Mouse (Mus musculus) frontal cortex, adult 2 months (tissue): ENCODE data around the gene Tmtc2. TPM values are rescaled to one million over a fixed set of nuclear protein-coding genes. Genes with fewer than 3 reads are reported as not detected.
A peak's percentile ranks its signal among the peaks of the same experiment; 100 is the strongest.

Experiments
- DNase-seq, 2 experiments: peaks; one replicate each; pipeline ENCODE4 v3.0.0; 2022; ENCODE audit warnings: low spot score in 1 of 2; ENCODE audit errors: extremely low spot score in 1 of 2
- polyA plus RNA-seq: library from polyadenylated mRNA; depleted of rRNA; stranded (reverse); fragments of >200 nt; gene quantifications from 2 replicates; pipeline ENCODE4 v1.2.3, GENCODE M21; 2012

The Tmtc2 gene
- polyA plus RNA-seq, 1 experiment, result 9.3 TPM

DNA sequence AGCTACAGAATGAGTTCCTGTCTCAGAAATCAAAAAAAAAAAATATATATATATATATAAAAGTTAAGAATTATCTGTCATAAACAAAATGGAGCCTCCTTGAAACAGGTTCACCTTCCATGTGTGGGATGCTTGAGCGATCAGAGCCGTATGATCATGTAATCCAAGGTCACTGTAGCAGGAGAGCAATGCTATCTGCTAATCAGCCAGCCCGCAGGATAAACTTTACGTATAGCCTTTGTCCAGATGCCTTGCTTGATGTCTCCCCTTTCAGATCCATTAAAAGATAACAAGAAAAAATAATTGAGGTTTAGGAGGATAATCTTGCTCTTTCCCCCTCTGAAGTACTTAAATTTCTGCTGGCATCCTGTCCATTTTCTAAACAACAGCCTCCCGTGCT is 374.7 kb downstream of the Tmtc2 start:
- no peak for DNase-seq

DNA sequence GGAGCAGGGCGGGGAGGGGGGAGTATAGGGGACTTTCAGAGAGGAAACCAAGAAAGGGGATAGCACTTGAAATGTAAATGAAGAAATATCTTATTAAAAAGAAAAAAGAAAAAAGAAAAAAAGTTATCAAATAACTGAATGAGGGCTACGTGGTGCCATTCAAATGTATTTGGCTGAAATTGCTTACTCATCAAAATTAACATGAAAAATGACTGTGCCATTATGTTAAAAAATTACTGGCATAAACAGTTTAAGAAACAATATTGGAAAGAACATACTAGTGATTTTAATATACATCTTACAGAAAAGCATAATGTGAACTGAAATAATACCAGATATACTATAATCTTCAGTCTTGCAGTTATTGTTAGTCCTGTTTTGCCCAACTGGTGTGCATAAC is 378.9 kb downstream of the Tmtc2 start:
- DNase-seq, result no peak

DNA sequence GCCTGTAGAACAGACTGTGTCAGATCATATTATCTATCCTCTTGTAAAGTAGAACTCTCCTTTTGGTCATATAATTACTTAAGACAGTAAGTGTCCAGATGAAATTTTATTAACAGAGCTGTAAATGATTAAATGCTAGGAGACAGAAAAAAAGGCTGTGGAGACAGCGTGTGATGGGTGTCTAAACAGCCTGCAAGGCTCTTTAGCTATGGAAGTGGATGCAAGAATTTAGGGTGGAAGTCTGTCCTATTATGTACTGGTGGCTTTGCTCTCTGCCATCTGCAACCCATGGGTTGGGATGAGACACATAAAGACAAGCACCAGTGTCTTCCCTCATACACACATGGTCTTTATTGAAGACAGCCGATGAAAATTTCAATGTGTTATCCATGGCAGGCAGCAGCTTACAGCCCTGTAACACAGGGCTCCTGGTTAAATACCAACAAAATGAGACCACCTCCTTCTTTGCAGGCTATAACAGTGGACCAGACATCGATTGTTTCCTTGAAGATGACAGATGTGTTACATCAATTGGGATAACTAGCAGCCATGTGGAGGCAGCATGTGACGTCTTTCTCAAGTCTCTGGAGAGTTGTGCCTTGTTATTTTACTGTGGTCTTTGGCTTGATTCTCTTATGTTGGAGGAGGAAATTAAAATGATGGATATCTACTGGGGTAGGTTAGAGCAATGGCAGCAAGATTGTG is 380.3 kb downstream of the Tmtc2 start:
- DNase-seq, result no peak

DNA sequence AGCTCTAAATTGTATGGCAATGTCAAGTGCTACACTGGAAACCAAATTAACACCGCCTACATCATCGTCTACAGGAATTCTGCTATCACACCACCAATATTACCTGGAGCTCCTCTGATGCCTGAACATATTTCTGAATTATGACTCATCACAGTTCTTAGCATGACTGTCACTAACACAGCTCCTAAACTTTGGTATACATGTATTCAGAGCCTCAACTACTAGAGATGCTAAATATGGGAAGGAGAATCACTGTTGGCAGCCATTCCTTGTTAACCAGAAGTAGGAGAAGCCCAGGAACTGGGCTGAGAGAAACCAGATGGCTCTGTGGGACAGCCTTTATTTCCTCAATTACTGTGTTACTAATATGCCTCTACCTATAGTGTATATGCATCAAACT is 382.2 kb downstream of the Tmtc2 start:
- peak; percentile 49 to 62 for DNase-seq

DNA sequence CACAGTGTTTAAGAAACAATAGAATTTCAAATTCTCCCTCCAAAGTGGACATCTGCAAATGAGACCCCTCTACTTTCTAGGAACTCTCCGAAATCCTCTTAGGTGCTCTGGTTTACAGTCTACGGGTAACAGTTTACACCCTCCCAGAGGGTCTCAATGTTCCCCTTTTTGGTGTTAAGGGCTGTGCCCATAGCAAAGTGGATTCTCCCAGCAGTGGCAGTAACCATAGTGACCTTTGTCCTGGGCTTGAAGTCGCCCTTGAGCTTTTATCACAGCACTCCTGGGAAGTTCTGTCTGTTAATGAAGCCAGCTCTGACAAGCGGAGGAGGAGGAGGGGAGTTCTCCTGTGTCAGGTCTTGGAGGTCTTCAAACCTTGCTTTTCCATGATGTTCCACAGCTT is 384.5 kb downstream of the Tmtc2 start:
- DNase-seq, result no peak

DNA sequence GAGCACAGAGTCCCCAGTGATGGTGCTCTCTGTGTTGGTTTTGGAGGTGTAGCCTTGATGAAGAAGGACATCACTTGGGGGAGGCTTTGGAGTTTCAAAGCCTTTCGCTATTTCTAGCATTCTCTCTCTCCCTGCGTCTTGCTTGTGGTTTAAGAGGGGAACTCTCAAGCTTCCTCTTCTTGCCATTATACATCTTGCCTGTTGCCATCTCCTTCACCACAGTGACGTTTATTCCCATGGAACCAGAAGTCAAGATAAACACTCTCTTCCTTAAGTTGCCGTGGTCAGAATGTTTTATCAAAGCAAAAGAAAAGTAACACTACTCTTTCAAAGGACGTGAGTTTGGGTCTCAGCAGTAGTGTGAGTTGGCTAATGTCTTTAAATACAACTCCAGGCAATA is 387.6 kb downstream of the Tmtc2 start:
- DNase-seq, result no peak

DNA sequence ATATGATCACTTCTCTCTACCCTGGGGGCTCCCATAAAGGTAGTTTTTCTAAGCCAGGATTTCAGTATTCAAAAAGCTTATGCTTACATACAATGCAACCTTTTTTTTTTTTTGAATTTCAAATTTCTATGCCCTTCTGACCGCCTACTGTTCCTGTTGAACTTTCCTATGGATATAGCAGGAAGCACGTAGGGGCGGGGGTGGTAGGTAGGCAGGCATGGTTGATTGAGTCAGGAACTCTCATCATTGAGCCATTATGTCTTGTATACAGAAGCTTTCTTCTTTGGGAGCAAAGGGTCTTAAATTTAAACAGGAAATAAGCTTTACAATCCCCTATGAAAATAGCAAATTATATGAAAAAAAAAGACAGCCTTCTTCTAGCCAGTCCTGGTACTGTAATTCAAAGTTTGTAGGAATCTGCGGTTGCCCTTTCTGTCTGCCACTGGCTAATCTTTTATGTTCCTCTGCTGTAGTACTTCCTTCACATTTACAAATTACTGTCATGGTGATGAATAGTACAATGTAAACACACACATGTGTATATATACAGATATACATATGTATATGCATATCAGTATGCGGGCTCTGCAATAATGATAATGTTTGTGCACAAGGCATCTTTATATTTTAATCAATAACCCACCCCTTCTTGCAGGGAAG is 405.7 kb downstream of the Tmtc2 start:
- no peak for DNase-seq

DNA sequence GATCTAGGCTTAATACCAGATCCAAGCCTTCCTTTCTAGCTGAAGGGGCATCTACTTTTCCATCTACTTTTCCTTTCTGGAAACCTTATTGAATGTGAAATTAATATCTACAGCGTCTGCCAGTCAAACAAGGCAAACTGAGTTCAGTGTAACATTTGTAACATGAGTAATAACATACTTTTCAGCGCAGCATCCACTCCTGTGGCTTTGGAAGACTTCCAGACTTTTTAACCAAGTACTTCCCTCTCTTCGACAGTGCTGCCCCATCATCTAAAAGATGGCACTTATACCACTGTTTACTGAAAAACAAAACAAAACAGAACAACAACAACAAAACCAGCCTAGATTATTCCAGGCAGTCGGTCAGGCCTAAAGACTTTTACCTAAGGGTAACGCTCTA is 409.0 kb downstream of the Tmtc2 start:
- DNase-seq, result no peak

DNA sequence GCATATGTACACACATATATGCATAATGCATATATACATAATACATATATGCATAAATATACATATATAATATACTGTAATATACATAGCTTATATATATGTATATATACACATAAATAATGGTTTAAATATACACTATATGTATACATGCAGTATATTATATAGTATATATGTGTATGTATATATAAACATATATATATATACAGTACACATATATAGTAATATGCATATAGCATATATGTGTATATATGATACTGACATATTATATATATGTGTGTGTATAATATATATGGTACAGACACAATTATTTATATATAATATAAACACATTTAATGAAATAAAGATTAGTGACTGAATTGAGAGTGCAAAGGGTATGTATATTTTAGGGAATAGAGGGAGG is 420.5 kb downstream of the Tmtc2 start:
- DNase-seq, result no peak

DNA sequence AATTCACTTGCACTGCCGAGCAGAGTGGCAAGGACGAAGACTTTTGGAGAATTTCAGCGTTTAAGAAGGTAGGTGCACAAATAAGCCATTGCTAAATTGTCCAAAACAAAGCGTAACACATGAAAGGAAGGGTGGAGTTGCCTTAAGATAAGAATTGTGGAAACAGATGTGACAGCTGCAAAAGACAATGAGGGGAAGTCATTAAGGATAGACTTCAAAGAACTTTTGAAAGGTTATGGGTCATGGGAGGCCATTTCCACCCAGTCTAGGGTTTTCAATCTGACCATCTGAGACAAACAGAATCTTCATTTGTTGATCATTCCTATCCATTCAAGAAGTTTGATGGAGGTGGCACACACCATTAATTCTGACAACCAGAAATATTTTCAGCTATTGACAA is 429.9 kb downstream of the Tmtc2 start:
- DNase-seq, result no peak

DNA sequence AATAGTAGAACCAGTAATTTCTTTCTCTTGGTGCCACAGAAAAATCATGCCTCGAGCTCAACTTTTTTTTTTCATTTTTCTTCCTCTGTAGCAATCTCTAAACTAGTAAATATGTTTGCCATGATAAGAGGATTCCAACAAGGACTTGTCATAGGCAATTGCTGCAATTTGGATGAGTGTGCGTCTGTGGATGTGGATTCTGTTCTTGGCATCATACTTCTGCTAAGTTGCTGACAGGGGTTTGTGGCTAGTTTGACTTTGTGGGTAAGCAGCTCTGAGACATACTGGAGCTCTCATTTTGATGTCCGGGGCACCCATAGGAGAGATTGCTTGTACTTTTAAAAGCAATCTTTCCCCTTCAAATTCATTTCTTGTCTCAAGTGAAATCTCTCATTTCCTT is 432.1 kb downstream of the Tmtc2 start:
- no peak for DNase-seq
